Mouse (Mus musculus) yolk sac, embryonic 10.5 days (tissue): ENCODE results near the gene Epp13.
"Not testable (repeated sequence)": the region's sequence is repeated elsewhere in the genome, so short reads cannot be mapped to it uniquely, and the experiment has no call there.

ENCODE experiments used
- DNase-seq: peaks from one replicate; pipeline ENCODE4 v3.0.0-alpha.2; 2017; ENCODE audit warnings: low spot score

Gene Epp13

DNA sequence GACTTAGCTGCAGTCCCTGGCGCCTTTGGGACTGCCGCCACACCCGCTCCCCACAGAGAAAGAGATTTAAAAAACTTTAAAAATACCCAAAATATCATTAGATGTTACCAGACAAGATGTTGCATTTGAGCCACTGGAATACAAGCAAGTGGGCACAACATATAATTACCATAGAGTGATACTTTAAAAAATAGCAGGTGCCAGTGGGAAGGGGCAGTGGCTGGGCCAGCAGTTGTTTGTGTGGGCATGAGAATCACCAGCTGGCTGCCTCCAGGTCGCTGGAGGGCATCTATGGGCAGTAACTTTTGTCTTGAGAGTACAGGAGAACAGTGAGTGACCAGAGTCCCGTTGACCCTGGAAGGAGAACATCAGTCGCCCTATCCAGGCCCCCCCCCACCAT lies at the start of gene Epp13:
Epp13 (plus strand) TSS at position 301 of the 400 bp plus-strand sequence.
- no peak for DNase-seq

DNA sequence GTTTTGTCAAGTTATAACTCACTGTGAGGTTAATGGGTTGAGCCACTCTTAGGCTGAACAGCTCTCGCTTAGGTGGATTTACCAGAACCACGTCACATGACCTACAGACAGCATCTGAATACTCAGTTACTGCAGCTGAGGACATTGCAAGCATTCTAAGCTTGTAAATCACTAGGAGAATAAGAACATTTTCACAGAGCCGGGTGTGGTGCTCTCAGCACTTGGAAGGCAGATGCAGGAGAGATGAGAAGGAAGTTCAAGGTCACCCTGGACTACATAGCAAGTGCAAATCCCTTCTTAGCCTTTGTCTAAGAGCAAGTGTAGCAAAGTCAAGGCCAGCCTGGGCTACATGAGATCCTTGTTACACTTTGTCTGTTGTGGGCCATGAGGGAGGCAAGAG lies 48.3 kb upstream of the Epp13 start:
- DNase-seq, result no peak

DNA sequence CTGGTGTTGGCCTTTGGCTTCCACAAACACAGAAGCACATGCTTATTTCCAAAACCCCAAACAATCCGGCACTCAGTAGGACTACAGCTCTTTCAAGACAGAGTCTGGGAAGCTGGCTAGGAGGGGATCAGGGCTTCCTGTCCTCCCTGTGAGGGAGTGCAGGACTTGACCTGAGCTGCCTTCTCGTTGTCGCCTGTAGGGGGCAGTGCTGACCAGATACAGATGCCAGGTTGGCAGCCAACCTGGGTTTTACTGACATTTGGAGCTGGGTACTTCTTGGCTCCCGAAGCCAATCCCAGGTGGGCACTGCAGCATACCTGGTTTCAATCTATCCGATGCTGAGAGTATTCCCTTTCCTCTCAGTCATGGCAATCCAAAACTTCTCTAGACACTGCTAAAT lies 39.4 kb upstream of the Epp13 start:
- DNase-seq, result no peak

DNA sequence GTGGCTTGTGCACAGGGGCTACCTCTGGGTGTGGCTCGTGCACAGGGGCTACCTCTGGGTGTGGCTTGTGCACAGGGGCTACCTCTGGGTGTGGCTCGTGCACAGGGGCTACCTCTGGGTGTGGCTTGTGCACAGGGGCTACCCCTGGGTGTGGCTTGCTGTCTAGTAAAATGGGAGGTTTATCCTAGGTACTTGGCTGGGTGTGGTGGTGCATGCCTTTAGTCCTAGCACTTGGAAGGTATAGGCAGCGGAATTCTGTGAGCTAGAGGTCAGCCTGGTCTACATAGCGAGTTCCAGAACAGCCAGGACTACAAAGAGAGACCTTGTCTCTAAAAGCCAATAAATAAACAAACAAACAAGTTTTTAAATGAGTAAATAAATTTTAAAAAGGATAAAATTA lies 37.8 kb upstream of the Epp13 start:
- DNase-seq, result not testable (repeated sequence)

DNA sequence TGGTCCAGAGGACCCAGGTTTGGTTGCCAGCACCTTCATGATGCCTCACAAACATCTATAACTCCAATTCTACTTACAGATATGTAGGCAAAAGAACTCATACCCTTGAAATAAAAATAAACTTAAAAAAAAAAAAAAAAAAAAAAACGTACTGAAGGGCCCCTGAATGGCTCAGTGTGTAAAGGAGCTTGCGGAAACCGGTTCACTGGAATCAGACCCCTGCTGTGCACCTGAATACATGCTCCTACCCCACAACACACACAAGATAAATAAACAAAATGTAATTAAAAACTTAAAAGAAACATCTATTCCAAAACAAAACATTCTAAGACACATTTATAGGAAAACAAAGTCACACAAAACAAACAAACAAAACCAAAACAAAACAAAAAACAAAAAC lies 32.4 kb upstream of the Epp13 start:
- no peak for DNase-seq

DNA sequence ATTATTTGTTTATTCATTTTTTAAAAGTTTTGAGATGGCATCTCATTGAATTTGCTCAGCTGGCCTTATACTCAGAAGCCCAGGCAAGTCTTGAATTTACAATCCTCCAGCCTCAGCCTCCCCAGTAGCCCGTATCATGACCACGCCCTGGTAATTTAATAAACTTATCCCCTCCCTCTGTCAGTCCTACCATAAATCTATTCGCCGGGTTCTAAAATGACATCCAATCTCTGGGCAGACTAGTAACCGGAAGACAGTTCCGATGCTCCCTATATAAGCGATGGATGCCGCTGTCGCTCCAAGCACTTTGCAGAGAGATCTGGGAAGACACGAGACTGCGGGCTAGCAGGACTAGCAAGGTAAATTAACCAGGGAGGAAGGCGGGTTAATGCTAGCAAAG lies 30.5 kb upstream of the Epp13 start, which contains the start of gene Zscan5b:
Zscan5b (plus strand) TSS at position 301 of the 400 bp plus-strand sequence.
- no peak for DNase-seq

DNA sequence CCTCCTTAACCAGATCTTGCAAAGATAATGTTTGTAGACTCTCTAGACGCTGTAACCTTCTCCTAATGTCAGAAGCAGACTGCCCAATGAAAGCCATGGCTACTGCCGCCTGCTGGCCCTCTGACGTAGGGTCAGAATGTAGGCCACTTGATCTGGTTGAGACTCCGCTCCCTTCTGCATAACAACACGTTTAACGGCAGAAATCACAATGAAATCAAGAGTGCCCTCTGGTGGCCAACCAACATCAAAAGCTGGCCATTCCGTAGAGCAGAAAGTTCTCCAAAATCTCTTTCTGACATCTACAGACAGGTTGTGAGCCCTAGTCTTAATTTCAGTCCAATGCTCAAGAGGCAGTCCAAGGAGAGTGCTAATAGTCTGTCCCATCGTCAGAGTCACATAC lies 24.0 kb upstream of the Epp13 start:
- peak; percentile 3 for DNase-seq

DNA sequence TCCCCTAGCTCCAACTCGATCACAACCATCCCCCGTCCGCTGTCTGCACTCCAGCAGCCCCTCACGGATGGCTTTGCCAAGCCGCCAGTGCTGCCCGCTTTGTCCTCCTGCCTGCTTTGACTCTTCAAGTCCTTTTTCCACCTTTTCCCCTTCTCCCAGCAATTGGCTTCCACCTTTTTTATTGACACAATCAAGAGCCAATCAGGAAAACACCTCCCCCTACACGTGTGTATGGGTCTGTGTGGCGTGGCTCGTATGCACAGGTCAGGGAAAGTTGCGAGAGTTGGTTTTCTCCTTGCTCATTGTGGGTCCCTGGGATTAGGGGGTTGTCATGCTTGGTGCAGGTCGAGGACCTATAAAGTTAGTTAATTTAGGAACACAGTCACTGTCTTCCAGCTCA lies 12.7 kb upstream of the Epp13 start:
- no peak for DNase-seq

DNA sequence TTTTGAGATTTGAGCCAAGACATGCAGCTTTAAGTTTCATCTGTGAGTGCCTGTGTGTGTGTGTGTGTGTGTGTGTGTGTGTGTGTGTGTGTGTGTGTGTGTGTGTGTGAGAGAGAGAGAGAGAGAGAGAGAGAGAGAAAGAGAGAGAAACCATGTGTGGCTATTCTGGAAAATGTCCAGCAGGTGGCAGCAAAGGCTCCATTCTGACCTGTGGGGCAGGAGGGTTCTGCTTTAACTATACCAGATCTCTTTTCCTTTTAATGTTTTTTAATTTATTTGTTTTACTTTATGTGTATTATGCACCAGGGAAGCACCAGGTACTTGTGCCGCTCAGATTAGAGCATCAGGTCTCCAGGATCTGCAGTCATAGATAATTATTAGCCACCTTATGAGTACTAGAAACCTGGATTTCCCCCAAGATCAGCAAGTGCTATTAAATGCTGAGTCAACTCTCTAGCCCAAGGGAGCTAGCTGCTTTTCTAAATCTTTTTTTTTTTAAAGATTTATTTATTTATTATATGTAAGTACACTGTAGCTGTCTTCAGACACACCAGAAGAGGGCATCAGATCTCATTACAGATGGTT lies 11.6 kb upstream of the Epp13 start:
- DNase-seq, result peak; percentile 4

DNA sequence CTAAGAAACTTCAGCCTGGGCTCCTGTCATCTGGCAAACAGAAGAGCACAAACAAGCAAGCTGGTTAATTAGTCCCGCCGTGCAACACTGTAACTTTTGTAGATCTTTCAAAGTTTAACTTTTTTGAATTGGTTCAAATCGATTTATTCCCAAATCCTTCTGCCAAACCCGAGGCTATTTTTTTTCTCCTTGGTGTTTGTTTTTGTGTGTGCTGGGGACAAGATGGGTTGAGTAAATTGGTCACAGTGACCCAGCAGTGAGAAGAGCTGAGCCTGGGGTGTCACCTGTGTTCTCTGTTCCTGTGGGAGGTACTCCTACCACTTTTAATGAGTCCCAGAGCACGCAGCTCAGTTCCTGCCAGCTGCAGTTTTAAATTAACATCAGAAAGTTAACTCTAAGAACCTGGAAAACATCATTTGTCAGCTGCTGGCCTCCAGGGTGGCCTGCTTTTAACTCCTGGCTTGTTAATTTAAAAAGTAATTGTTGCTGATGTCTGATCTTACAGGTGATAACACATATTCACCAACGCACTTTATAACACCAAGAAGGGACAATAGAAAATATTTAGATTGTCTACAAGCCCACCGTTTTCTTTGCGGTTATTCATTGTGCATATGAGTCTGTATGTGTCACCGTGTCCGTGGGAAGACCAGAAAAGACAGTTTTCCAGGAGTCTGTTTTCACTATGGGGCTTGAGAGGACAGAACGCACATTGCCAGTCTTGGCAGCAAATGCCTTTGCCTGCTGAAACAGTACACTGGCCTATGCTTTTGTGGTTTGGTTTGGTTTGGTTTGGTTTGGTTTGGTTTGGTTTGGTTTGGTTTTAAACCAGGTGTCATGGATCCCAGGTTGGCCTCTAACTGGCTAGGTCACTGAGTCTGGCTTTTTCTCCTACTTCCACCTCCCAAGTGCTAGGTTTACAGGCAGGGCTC lies 7.9 kb upstream of the Epp13 start:
- no peak for DNase-seq

DNA sequence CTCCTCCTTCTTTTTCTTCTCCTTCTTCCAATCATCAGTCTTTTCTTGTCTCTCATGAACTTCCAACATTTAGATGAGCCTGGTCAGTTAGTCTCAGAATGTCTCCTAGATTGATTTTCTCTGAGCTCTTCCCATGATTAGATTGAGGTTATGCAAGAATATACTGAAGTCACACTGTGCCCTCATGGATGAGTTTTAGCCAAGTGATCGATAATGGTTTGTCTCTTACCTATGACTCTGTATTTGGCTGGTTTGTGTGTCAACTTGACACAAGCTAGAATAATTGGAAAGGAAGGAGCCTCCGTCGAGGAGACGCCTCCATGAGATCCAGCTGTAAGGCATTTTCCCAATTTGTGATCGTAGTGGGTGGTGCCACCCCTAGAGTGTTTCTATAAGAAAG lies 1.9 kb downstream of the Epp13 start:
- no peak for DNase-seq

DNA sequence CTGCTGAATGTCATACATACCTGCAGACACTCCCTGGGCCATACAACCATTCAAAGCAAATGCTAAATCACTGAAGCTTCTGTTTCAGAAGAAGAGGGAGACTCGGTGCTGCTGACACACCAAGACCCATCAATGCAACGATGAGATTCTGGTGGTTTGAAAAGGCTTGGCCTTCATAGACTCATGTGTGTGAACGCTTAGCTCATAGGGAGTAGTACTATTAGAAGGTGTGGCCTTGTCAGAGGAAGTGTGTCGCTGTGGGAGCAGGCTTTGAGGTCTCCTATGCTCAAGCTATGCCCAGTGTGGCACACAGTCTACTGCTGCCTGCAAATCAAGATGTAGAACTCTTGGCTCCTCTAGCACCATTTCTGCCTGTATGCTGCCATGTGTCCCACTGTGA lies 4.9 kb downstream of the Epp13 start:
- no peak for DNase-seq

DNA sequence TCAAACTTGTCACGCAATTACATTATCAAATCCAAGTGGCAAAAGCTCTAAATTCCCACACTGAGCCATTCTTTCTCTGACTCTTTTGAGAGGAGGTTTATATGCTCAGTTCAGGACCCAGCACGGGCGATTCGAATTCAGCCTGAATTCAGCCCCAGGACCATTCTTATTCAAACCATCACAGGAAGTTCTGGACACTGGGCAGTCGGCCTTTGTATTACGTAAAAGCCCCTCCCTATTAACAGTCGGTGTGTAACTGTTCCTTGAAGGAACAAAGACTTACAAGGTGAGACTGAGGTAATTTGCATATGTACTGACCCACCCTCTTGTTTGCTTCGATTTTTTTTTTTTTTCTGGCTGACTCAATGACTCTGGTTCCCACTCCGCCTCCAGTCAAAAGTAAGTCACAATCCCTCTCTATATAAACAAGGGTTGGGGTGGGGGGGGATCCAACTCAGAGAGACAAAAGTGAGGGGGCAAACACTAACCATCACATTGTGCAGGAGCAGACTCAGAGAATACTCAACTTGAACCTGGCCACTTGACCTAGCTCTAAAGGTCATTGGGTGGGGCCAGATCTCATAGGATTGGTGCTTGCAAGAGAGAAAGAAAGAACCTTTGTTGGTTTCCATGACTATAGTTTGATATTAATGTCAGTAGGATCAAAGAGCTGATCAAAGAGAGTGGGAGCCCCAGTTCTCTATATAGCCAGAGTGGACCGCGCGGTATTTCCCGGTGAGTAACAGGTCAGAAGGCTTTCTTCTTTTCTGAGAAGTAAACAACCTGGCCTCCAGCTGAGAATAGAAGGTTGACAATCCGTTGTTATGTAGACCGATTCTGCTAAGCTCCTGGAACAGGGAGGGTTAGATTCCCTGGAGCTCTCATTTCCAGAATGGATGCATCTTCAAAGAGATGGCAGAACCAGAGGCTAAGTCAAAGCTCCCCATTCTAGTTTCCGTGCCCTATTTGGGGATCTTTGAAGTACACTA lies 6.0 kb downstream of the Epp13 start:
- DNase-seq, result no peak

DNA sequence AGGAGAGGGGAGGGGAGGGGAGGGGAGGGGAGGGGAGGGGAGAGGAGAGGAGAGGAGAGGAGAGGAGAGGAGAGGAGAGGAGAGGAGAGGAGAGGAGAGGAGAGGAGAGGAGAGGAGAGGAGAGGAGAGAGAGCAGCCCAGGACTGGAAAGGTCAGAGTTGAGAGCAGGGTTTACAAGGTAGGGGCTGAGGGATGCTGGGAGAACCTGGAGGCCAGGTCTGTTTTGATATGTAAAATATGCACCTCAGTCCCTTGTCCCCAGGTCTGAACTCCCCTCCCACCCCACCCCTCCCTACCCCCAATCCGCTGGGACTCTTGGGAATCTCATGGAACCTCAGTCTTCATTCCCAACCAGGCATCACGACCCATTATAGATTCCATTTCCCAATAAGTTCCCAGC lies 7.5 kb downstream of the Epp13 start:
- not testable (repeated sequence) for DNase-seq

DNA sequence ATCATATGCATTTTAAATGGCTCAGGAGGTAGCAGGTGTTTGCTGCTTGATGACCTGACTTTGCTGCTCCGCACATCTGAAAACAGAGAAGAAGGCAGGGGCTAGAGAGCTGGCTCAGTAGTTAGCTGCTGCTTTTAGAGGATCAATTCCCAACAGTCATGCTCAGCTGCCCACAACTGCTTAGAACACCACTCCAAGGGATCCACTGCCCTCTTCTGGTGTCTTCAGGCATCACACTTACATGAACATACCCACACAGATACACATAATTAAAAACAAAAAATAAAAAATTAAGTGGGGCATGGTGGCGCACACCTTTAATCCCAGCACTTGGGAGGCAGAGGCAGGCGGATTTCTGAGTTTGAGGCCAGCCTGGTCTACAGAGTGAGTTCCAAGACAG lies 9.6 kb downstream of the Epp13 start:
- no peak for DNase-seq

DNA sequence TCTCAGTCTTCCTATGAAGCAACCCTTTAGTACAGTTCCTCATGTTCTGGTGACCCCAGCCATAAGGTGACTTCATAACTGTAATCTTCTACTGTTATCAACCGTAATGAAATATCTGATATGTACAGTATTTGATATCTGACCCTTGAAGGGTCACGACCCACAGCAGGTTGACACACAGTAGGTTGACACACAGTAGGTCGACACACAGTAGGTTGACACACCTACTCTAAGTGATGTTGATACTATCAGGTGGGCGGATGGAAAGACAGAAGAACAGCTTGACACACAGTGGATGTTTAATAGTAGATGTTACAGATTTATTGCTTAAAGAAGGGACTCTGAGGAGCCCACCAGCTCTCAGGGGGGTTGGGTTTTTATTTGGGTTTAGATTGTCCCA lies 10.5 kb downstream of the Epp13 start:
- DNase-seq, result no peak

DNA sequence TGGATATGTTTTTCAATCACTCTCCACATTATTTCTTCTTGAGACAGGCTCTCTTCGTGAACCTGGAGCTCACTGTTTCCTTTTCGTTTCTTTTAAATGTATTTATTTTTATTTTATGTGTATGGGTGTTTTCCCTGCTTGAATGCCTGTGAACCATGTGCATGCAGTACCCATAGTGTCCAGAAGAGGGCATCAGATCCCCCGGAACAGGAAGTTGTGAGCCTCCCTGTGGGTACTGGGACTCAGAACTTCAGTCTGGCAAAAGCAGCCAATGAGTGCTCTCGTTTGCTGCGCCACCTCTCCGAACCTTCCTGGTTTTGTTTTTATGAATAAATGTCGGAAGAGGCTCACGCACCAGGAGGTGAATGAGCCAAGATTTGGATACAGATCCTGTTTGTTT lies 13.2 kb downstream of the Epp13 start:
- DNase-seq, result no peak

DNA sequence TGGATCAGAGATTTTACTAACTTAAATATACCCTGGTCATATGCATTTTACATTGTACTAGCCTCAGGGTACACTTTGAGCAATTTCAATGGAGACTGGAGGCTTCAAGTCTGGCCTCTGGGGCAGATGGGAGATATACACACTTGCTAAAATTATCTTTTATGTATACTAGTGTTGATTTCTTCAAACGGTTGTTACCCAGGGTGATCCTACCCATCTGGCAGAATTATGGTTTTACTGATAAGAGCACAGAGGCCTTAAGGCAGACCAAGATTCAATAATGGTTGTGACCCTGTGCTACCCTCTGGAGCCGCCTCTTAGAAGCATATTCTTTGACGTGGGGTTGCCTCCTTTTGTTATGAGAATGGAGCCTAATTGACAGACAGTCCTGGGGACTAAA lies 25.4 kb downstream of the Epp13 start:
- DNase-seq, result no peak

DNA sequence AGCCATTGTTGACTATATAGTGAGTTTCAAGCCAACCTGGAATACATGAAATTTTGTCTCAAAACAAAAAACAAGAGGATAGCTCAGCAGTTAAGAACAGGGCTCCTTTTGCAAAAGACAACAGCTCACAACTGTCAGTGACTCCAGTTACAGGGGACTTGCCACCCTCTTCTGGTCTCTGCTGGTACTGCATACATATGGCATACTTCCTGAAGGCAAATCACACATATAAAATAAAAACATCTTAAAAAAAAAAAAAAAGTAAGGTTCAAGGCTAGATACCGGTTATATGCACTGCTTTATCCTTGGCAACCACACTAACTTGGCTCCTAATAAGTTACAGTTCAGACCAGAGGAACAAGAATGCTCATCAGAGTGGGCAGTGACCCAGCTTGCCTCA lies 30.2 kb downstream of the Epp13 start:
- peak; percentile 56 for DNase-seq

DNA sequence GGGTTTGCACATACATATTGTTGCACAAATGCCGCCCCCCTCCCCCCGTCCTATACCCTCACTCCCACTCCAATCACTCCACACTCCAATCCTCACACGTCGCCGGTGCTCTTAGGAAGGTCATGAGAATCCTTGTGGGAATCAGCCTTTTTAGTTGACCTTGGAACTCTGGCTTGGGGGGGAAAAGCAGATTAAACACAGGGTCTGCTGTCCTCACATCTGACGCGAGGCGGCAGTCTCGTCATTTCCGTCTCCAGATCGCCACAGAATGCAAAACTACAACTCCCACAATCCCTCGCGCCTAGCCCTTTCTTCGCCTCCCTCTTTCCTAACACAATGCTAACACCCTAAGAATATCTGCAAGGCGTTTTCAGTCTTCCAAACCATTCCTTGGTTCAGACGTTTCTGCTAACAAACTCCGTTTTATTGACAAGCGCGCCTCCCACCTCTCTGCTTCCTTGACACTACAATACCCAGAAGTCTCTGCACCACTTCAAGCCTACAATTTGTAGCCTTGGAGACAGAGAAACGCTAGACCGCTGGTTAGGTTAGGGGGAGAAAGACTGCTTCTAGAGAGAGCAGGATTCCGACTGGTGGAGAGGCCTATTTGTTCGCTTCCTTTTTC lies 31.1 kb downstream of the Epp13 start:
- peak; percentile 90 for DNase-seq

DNA sequence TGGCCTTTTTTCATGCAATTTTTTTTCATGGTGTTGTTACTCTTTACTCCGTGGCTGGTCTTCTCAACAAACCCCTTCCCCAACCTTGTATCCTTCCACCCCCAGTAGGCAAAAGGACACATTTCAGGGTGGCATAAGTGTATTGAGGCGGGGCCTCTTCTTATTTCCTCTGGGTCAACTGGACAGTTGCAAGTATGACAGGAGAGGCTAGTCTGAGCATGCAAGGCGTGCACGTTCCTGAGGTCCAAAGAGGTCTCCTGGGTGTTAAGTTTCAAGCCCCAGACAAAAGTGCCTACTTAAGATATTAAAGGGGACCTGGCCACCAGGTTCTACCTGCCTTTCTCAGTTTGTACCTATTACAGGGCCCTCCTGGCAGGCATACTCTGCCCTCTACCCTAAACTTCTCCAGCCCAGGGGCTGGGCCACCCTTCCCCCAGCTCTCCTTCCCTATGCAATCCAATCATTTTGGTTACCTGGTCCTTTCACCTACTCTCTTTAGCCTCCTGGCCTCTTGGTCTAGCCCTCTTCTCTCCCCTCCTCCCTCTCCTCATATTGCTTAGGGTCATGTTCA lies 32.0 kb downstream of the Epp13 start:
- DNase-seq, result no peak

DNA sequence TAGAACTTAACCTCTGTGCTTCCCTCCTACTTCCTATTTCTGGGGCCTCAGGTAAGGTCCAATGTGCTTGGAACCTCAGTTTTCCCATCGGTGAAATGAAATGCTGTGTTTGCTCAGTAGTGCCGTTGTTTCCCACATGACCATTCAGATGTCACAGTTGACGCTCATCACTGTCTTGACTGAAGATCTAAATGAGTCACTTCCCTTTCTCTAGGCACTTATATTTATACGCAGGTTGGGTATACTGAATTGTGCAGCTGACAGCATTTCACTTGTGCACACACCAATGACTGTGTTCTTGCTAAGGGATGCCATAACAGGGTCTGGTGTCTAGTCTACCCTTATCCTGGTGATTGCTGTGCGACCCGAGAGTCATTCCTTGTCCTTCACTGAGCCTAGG lies 32.9 kb downstream of the Epp13 start:
- no peak for DNase-seq
